23 mouse cellular contexts compared by ENCODE assay signal in genomic region chrX:53196392-53196791, GRCm38 (mm10). TPM values are rescaled to one million over a fixed set of nuclear protein-coding genes. Genes with fewer than 3 reads are reported as not detected.
A peak's percentile ranks its signal among the peaks of the same experiment; 100 is the strongest.
DNase-seq lines count a peak whose midpoint lies in the region; ATAC-seq and TF ChIP-seq lines count a peak whose summit lies in the region.
"Had no signal": no experiment of that assay in that cellular context is flagged by ENCODE, and none has a peak within 500 bp of the region (broad histone marks: within the 10 kb centered on the region; RNA-seq: fewer than 3 reads in every experiment).

No protein-coding gene starts in this region.

- H3K4me2 ChIP-seq in hindbrain, embryonic 13.5 days = no peak overlapping the region
- no peak overlapping the region for H3K4me2 ChIP-seq in midbrain, embryonic 11.5 days
- H3K4me2 ChIP-seq in midbrain, postnatal 0 days (ENCODE audit: low read depth, low read length, poor library complexity, severe bottlenecking) = no peak overlapping the region
- no peak overlapping the region for H3K4me2 ChIP-seq in embryonic facial prominence, embryonic 11.5 days (ENCODE audit: low read depth, low read length)
- H3K4me2 ChIP-seq in stomach, postnatal 0 days (replicated peaks; ENCODE audit: low read depth) = no peak overlapping the region
- no peak overlapping the region for H3K4me2 ChIP-seq in forebrain, embryonic 15.5 days (replicated peaks)
- H3K4me2 ChIP-seq: embryonic facial prominence, embryonic 15.5 days; neural tube, embryonic 12.5 days had no signal

- no peak overlapping the region for H3K4me3 ChIP-seq in hindbrain, embryonic 10.5 days
- H3K4me3 ChIP-seq in hindbrain, embryonic 13.5 days = no peak overlapping the region
- no peak overlapping the region for H3K4me3 ChIP-seq in midbrain, embryonic 11.5 days (ENCODE audit: low read depth, low read length)
- H3K4me3 ChIP-seq in midbrain, postnatal 0 days (ENCODE audit: low read depth, low read length) = no peak overlapping the region
- no peak overlapping the region for H3K4me3 ChIP-seq in embryonic facial prominence, embryonic 11.5 days (ENCODE audit: low read depth, low read length)
- H3K4me3 ChIP-seq in stomach, postnatal 0 days (ENCODE audit: low read depth, low read length) = no peak overlapping the region
- H3K4me3 ChIP-seq in forebrain, embryonic 15.5 days = no peak overlapping the region
- H3K4me3 ChIP-seq: embryonic facial prominence, embryonic 15.5 days; forebrain, embryonic 10.5 days; gastrocnemius, adult 2 months; neural tube, embryonic 12.5 days had no signal

- TF ChIP-seq EP300 in stomach, postnatal 0 days (optimal IDR thresholded peaks at IDR 0.05) = no peak

- no peaks in the 10 kb centered on the region for H3K4me1 ChIP-seq in hindbrain, embryonic 10.5 days (replicated peaks)
- H3K4me1 ChIP-seq in hindbrain, embryonic 13.5 days (replicated peaks) = no peaks in the 10 kb centered on the region
- H3K4me1 ChIP-seq in midbrain, embryonic 11.5 days (ENCODE audit: control insufficient read depth, insufficient read depth, low read length) = no peaks in the 10 kb centered on the region
- no peaks in the 10 kb centered on the region for H3K4me1 ChIP-seq in midbrain, postnatal 0 days (ENCODE audit: insufficient read depth, low read length)
- H3K4me1 ChIP-seq in embryonic facial prominence, embryonic 11.5 days (ENCODE audit: control insufficient read depth, insufficient read depth, low read length) = no peaks in the 10 kb centered on the region
- H3K4me1 ChIP-seq in stomach, postnatal 0 days (replicated peaks; ENCODE audit: control insufficient read depth, insufficient read depth) = no peaks in the 10 kb centered on the region
- H3K4me1 ChIP-seq in forebrain, embryonic 15.5 days = no peaks in the 10 kb centered on the region
- H3K4me1 ChIP-seq: embryonic facial prominence, embryonic 15.5 days; forebrain, embryonic 10.5 days; neural tube, embryonic 12.5 days had no signal

- no peak overlapping the region for H3K27ac ChIP-seq in hindbrain, embryonic 10.5 days
- H3K27ac ChIP-seq in hindbrain, embryonic 13.5 days = no peak overlapping the region
- H3K27ac ChIP-seq in midbrain, embryonic 11.5 days (ENCODE audit: low read depth, low read length) = no peak overlapping the region
- no peak overlapping the region for H3K27ac ChIP-seq in midbrain, postnatal 0 days (ENCODE audit: low read depth, low read length)
- no peak overlapping the region for H3K27ac ChIP-seq in embryonic facial prominence, embryonic 11.5 days (replicated peaks; ENCODE audit: low read depth, low read length)
- H3K27ac ChIP-seq in stomach, postnatal 0 days (replicated peaks) = no peak overlapping the region
- H3K27ac ChIP-seq in forebrain, embryonic 15.5 days (replicated peaks) = no peak overlapping the region
- H3K27ac ChIP-seq: embryonic facial prominence, embryonic 15.5 days; forebrain, embryonic 10.5 days; gastrocnemius, adult 2 months; neural tube, embryonic 12.5 days had no signal

- H3K9ac ChIP-seq in hindbrain, embryonic 13.5 days = no peak overlapping the region
- H3K9ac ChIP-seq in midbrain, embryonic 11.5 days (ENCODE audit: low read length) = no peak overlapping the region
- H3K9ac ChIP-seq in midbrain, postnatal 0 days (replicated peaks; ENCODE audit: low read length, poor library complexity, severe bottlenecking) = no peak overlapping the region
- H3K9ac ChIP-seq in embryonic facial prominence, embryonic 11.5 days (replicated peaks; ENCODE audit: low read length) = no peak overlapping the region
- H3K9ac ChIP-seq in stomach, postnatal 0 days (ENCODE audit: low read length) = no peak overlapping the region
- no peak overlapping the region for H3K9ac ChIP-seq in forebrain, embryonic 15.5 days (replicated peaks)
- H3K9ac ChIP-seq: embryonic facial prominence, embryonic 15.5 days; neural tube, embryonic 12.5 days had no signal

- WGBS in hindbrain, embryonic 10.5 days = 40% methylated on average over 5 of the region's 5 CpGs
- 42% methylated on average over 5 of the region's 5 CpGs for WGBS in hindbrain, embryonic 13.5 days
- WGBS in midbrain, embryonic 11.5 days = 43% methylated on average over 5 of the region's 5 CpGs
- 53% methylated on average over 5 of the region's 5 CpGs for WGBS in midbrain, postnatal 0 days
- 32% methylated on average over 5 of the region's 5 CpGs for WGBS in embryonic facial prominence, embryonic 11.5 days
- WGBS in stomach, postnatal 0 days = 74% methylated on average over 4 of the region's 5 CpGs
- 71% methylated on average over 5 of the region's 5 CpGs for WGBS in forebrain, embryonic 15.5 days

- H3K27me3 ChIP-seq in hindbrain, embryonic 10.5 days (ENCODE audit: insufficient read depth, poor library complexity, severe bottlenecking) = no peaks in the 10 kb centered on the region
- no peaks in the 10 kb centered on the region for H3K27me3 ChIP-seq in hindbrain, embryonic 13.5 days
- H3K27me3 ChIP-seq in midbrain, embryonic 11.5 days (ENCODE audit: control insufficient read depth, insufficient read depth, low read length) = no peaks in the 10 kb centered on the region
- no peaks in the 10 kb centered on the region for H3K27me3 ChIP-seq in midbrain, postnatal 0 days (ENCODE audit: insufficient read depth, low read length)
- H3K27me3 ChIP-seq in embryonic facial prominence, embryonic 11.5 days (ENCODE audit: control insufficient read depth, insufficient read depth, low read length) = no peaks in the 10 kb centered on the region
- no peaks in the 10 kb centered on the region for H3K27me3 ChIP-seq in stomach, postnatal 0 days (ENCODE audit: control insufficient read depth, insufficient read depth, low read length)
- H3K27me3 ChIP-seq in forebrain, embryonic 15.5 days = no peaks in the 10 kb centered on the region
- H3K27me3 ChIP-seq: embryonic facial prominence, embryonic 15.5 days; neural tube, embryonic 12.5 days had no signal

- no peaks in the 10 kb centered on the region for H3K9me3 ChIP-seq in hindbrain, embryonic 10.5 days
- no peaks in the 10 kb centered on the region for H3K9me3 ChIP-seq in hindbrain, embryonic 13.5 days
- H3K9me3 ChIP-seq in midbrain, embryonic 11.5 days (ENCODE audit: control insufficient read depth, low read length) = no peaks in the 10 kb centered on the region
- no peaks in the 10 kb centered on the region for H3K9me3 ChIP-seq in midbrain, postnatal 0 days (ENCODE audit: low read length)
- no peaks in the 10 kb centered on the region for H3K9me3 ChIP-seq in embryonic facial prominence, embryonic 11.5 days (replicated peaks; ENCODE audit: control insufficient read depth, low read length)
- H3K9me3 ChIP-seq in stomach, postnatal 0 days (ENCODE audit: control insufficient read depth, low read length) = no peaks in the 10 kb centered on the region
- H3K9me3 ChIP-seq in forebrain, embryonic 15.5 days = no peaks in the 10 kb centered on the region
- H3K9me3 ChIP-seq: embryonic facial prominence, embryonic 15.5 days; forebrain, embryonic 10.5 days; neural tube, embryonic 12.5 days had no signal

- DNase-seq in hindbrain, embryonic 10.5 days (ENCODE audit: low spot score) = peak; percentile 22
- no peak for DNase-seq in midbrain, embryonic 11.5 days (ENCODE audit: low spot score, missing footprints)
- DNase-seq in midbrain, postnatal 0 days (ENCODE audit: low spot score) = no peak
- peak; percentile 25 for DNase-seq in embryonic facial prominence, embryonic 11.5 days (ENCODE audit: low spot score)
- peak; percentile 15 for DNase-seq in stomach, postnatal 0 days (ENCODE audit: low spot score)
- DNase-seq: adrenal gland, adult 8-10 months; cerebellum, adult 8-10 months; gastrocnemius, adult 2 months; heart, postnatal 36 days; kidney, adult 18-20 months; liver; lung, adult 18-20 months; lung, postnatal 14 days; thymus, postnatal 25 days had no signal

- no peaks in the 10 kb centered on the region for H3K36me3 ChIP-seq in hindbrain, embryonic 10.5 days
- H3K36me3 ChIP-seq in hindbrain, embryonic 13.5 days = no peaks in the 10 kb centered on the region
- no peaks in the 10 kb centered on the region for H3K36me3 ChIP-seq in midbrain, embryonic 11.5 days (ENCODE audit: control insufficient read depth, insufficient read depth, low read length)
- H3K36me3 ChIP-seq in midbrain, postnatal 0 days (ENCODE audit: insufficient read depth, low read length) = no peaks in the 10 kb centered on the region
- H3K36me3 ChIP-seq in embryonic facial prominence, embryonic 11.5 days (replicated peaks; ENCODE audit: control insufficient read depth, insufficient read depth, low read depth, low read length) = no peaks in the 10 kb centered on the region
- H3K36me3 ChIP-seq in stomach, postnatal 0 days (ENCODE audit: control insufficient read depth, insufficient read depth, low read length) = no peaks in the 10 kb centered on the region
- no peaks in the 10 kb centered on the region for H3K36me3 ChIP-seq in forebrain, embryonic 15.5 days
- H3K36me3 ChIP-seq: embryonic facial prominence, embryonic 15.5 days; forebrain, embryonic 10.5 days; neural tube, embryonic 12.5 days had no signal

- ATAC-seq in hindbrain, embryonic 13.5 days (ENCODE audit: low FRiP score) = no peak
- ATAC-seq in midbrain, embryonic 11.5 days (ENCODE audit: low FRiP score) = peak; percentile 50; the same call in 1 of the 2 replicates
- no peak for ATAC-seq in midbrain, postnatal 0 days (ENCODE audit: low FRiP score)
- ATAC-seq in embryonic facial prominence, embryonic 11.5 days (replicated peaks; ENCODE audit: insufficient number of reproducible peaks, low FRiP score, low TSS enrichment, low read depth) = no peak
- ATAC-seq in stomach, postnatal 0 days (ENCODE audit: low FRiP score, low TSS enrichment) = no peak
- no peak for ATAC-seq in forebrain, embryonic 15.5 days (replicated peaks)

- no peak for TF ChIP-seq CTCF in midbrain, postnatal 0 days (IDR thresholded peaks at IDR 0.05)
- no peak for TF ChIP-seq CTCF in stomach, postnatal 0 days (IDR thresholded peaks at IDR 0.05; ENCODE audit: low read depth)

RNA-seq across cellular contexts. Expression of gene Plac1, which starts 43.5 kb away (rescaled TPM):
- polyA plus RNA-seq in hindbrain, embryonic 10.5 days (2016; fragmentation: Nextera tagmentation; extraction: Ambion mirVana) = 2.3 and 3.7 TPM in 2 replicates
- polyA plus RNA-seq in hindbrain, embryonic 13.5 days (2015; fragmentation: Nextera tagmentation; extraction: Ambion mirVana) = 0.82 and 1.2 TPM in 2 replicates
- polyA plus RNA-seq in midbrain, embryonic 11.5 days (2014; fragmentation: Nextera tagmentation; extraction: Ambion mirVana) = 1.9 and 2.4 TPM in 2 replicates
- not detected in 2 replicates for total RNA-seq in midbrain, postnatal 0 days (2014; rRNA removed)
- polyA plus RNA-seq in midbrain, postnatal 0 days (2015; fragmentation: Nextera tagmentation; extraction: Ambion mirVana) = 0.25 and 0.38 TPM in 2 replicates
- polyA plus RNA-seq in embryonic facial prominence, embryonic 11.5 days (2014; fragmentation: Nextera tagmentation; extraction: Ambion mirVana) = 6.6 and 7.4 TPM in 2 replicates
- 1.2 and 1.6 TPM in 2 replicates for polyA plus RNA-seq in stomach, postnatal 0 days (2015; fragmentation: Nextera tagmentation; extraction: Ambion mirVana)
- 0.34 and 0.64 TPM in 2 replicates for polyA plus RNA-seq in forebrain, embryonic 15.5 days (2015; fragmentation: Nextera tagmentation; extraction: Ambion mirVana)
- total RNA-seq: adrenal gland, adult 8-10 months; gastrocnemius, adult 2 months; heart, postnatal 36 days; layer of hippocampus, postnatal 14 days; left cerebral cortex, postnatal 10 days; megakaryocyte, adult 5-6 weeks had no signal
- polyA plus RNA-seq: large intestine, adult 2 months had no signal

Comparison
In these comparisons a context has a peak if more than half of its experiments do, and no peak if none do; other contexts are left out.
1. DNase-seq: peak in hindbrain, embryonic 10.5 days (single experiment), embryonic facial prominence, embryonic 11.5 days (single experiment) and stomach, postnatal 0 days (single experiment); none in midbrain, embryonic 11.5 days (single experiment) and midbrain, postnatal 0 days (single experiment).